Mouse (Mus musculus): ENCODE data around the gene Fkbp8. TPM values are rescaled to one million over a fixed set of nuclear protein-coding genes. Genes with fewer than 3 reads are reported as not detected.

The Fkbp8 gene
- polyA plus RNA-seq, 1 experiment, result 305 TPM

GRCm38 (mm10) chr8:70553740-70554139 is 26.2 kb downstream of the Fkbp8 start:
- TF ChIP-seq CTCF (IDR thresholded peaks at IDR 0.05; ENCODE audit: extremely low read depth, insufficient read depth, insufficient read length, insufficient replicate concordance), result no peak
- no peak for TF ChIP-seq POLR2A (IDR thresholded peaks at IDR 0.05; ENCODE audit: low read depth, low read length)
- H3K27ac ChIP-seq (ENCODE audit: insufficient read depth, low read length), result no peak overlapping the region
- peaks cover 7% of the 10 kb centered on the region; the same call in 1 of the 2 replicates for H3K4me1 ChIP-seq (ENCODE audit: control insufficient read depth, insufficient read depth, insufficient read length)
- DNase-seq (ENCODE audit: low read depth in 1 of 2, low spot score in 2 of 2), result no peak
- H3K4me3 ChIP-seq (ENCODE audit: extremely low read depth, insufficient read depth, insufficient read length), result no peak overlapping the region
- no peaks in the 10 kb centered on the region for H3K36me3 ChIP-seq (ENCODE audit: control insufficient read depth, insufficient read depth, low read length)
- H3K27me3 ChIP-seq (ENCODE audit: control insufficient read depth, insufficient read depth, low read length), result no peaks in the 10 kb centered on the region

GRCm38 (mm10) chr8:70555079-70555747 is 27.7 kb downstream of the Fkbp8 start:
- Histone ChIP-seq H3K36me3 (ENCODE audit: control insufficient read depth, insufficient read depth, low read length) (no peaks in the 10 kb centered on the region), H3K4me3 (ENCODE audit: extremely low read depth, insufficient read depth, insufficient read length) (no peak overlapping the region), H3K27me3 (ENCODE audit: control insufficient read depth, insufficient read depth, low read length) (no peaks in the 10 kb centered on the region), H3K4me1 (ENCODE audit: control insufficient read depth, insufficient read depth, insufficient read length) (peaks cover 12% of the 10 kb centered on the region; the same call in 1 of the 2 replicates), H3K27ac (ENCODE audit: insufficient read depth, low read length) (no peak overlapping the region)
- WGBS, result 47% methylated on average over 4 of the region's 4 CpGs
- no peak for TF ChIP-seq CTCF (IDR thresholded peaks at IDR 0.05; ENCODE audit: extremely low read depth, insufficient read depth, insufficient read length, insufficient replicate concordance)
- TF ChIP-seq POLR2A (IDR thresholded peaks at IDR 0.05; ENCODE audit: low read depth, low read length), result no peak
- DNase-seq (ENCODE audit: low read depth in 1 of 2, low spot score in 2 of 2), result no peak

- 13% methylated on average over 4 of the region's 4 CpGs for WGBS
- no peak overlapping the region for H3K27ac ChIP-seq (ENCODE audit: insufficient read depth, low read length)
- H3K4me3 ChIP-seq (ENCODE audit: extremely low read depth, insufficient read depth, insufficient read length), result no peak overlapping the region
- no peaks in the 10 kb centered on the region for H3K27me3 ChIP-seq (ENCODE audit: control insufficient read depth, insufficient read depth, low read length)
- H3K36me3 ChIP-seq (ENCODE audit: control insufficient read depth, insufficient read depth, low read length), result no peaks in the 10 kb centered on the region
- peak in 1 of 2 experiments; percentile 42 for DNase-seq (ENCODE audit: low read depth in 1 of 2, low spot score in 2 of 2)
- peaks cover 20% of the 10 kb centered on the region; the same call in 1 of the 2 replicates for H3K4me1 ChIP-seq (ENCODE audit: control insufficient read depth, insufficient read depth, insufficient read length)
- TF ChIP-seq CTCF (IDR thresholded peaks at IDR 0.05; ENCODE audit: extremely low read depth, insufficient read depth, insufficient read length, insufficient replicate concordance) (no peak), POLR2A (IDR thresholded peaks at IDR 0.05; ENCODE audit: low read depth, low read length) (no peak)
Observed at GRCm38 (mm10) chr8:70558334-70558733, 30.8 kb downstream of the Fkbp8 start.

GRCm38 (mm10) chr8:70558983-70559382 is 31.5 kb downstream of the Fkbp8 start:
- DNase-seq (ENCODE audit: low read depth in 1 of 2, low spot score in 2 of 2), result no peak
- Histone ChIP-seq H3K4me1 (ENCODE audit: control insufficient read depth, insufficient read depth, insufficient read length) (peaks cover 20% of the 10 kb centered on the region; the same call in 1 of the 2 replicates), H3K36me3 (ENCODE audit: control insufficient read depth, insufficient read depth, low read length) (no peaks in the 10 kb centered on the region), H3K27ac (ENCODE audit: insufficient read depth, low read length) (no peak overlapping the region), H3K4me3 (ENCODE audit: extremely low read depth, insufficient read depth, insufficient read length) (no peak overlapping the region), H3K27me3 (ENCODE audit: control insufficient read depth, insufficient read depth, low read length) (no peaks in the 10 kb centered on the region)
- WGBS, result 65% methylated on average over 3 of the region's 3 CpGs
- TF ChIP-seq CTCF (IDR thresholded peaks at IDR 0.05; ENCODE audit: extremely low read depth, insufficient read depth, insufficient read length, insufficient replicate concordance) (no peak), POLR2A (IDR thresholded peaks at IDR 0.05; ENCODE audit: low read depth, low read length) (no peak)

GRCm38 (mm10) chr8:70560096-70560495 is 32.6 kb downstream of the Fkbp8 start:
- H3K27ac ChIP-seq (ENCODE audit: insufficient read depth, low read length), result no peak overlapping the region
- peak in 1 of 2 experiments; percentile 31 for DNase-seq (ENCODE audit: low read depth in 1 of 2, low spot score in 2 of 2)
- 27% methylated on average over 2 of the region's 2 CpGs for WGBS

GRCm38 (mm10) chr8:70560564-70560963 is 33.0 kb downstream of the Fkbp8 start:
- WGBS, result 57% methylated on average over 3 of the region's 3 CpGs

More at GRCm38 (mm10) chr8:70560096-70560495, 32.6 kb downstream of the Fkbp8 start:
- TF ChIP-seq CTCF (IDR thresholded peaks at IDR 0.05; ENCODE audit: extremely low read depth, insufficient read depth, insufficient read length, insufficient replicate concordance) (peak; percentile 42; the same call in 1 of the 2 replicates), POLR2A (IDR thresholded peaks at IDR 0.05; ENCODE audit: low read depth, low read length) (no peak)
- Histone ChIP-seq H3K36me3 (ENCODE audit: control insufficient read depth, insufficient read depth, low read length) (no peaks in the 10 kb centered on the region), H3K27me3 (ENCODE audit: control insufficient read depth, insufficient read depth, low read length) (no peaks in the 10 kb centered on the region), H3K4me3 (ENCODE audit: extremely low read depth, insufficient read depth, insufficient read length) (no peak overlapping the region), H3K4me1 (ENCODE audit: control insufficient read depth, insufficient read depth, insufficient read length) (peaks cover 25% of the 10 kb centered on the region; the same call in 1 of the 2 replicates)

GRCm38 (mm10) chr8:70561357-70561756 is 33.8 kb downstream of the Fkbp8 start:
- no peaks in the 10 kb centered on the region for H3K27me3 ChIP-seq (ENCODE audit: control insufficient read depth, insufficient read depth, low read length)
- no peaks in the 10 kb centered on the region for H3K36me3 ChIP-seq (ENCODE audit: control insufficient read depth, insufficient read depth, low read length)
- WGBS, result 81% methylated on average over 4 of the region's 4 CpGs
- TF ChIP-seq POLR2A (IDR thresholded peaks at IDR 0.05; ENCODE audit: low read depth, low read length) (no peak), CTCF (IDR thresholded peaks at IDR 0.05; ENCODE audit: extremely low read depth, insufficient read depth, insufficient read length, insufficient replicate concordance) (no peak)
- DNase-seq (ENCODE audit: low read depth in 1 of 2, low spot score in 2 of 2), result no peak
- H3K4me1 ChIP-seq (ENCODE audit: control insufficient read depth, insufficient read depth, insufficient read length), result peaks cover 29% of the 10 kb centered on the region
- peak overlapping the region; percentile 47; the same call in 1 of the 2 replicates for H3K27ac ChIP-seq (ENCODE audit: insufficient read depth, low read length)
- no peak overlapping the region for H3K4me3 ChIP-seq (ENCODE audit: extremely low read depth, insufficient read depth, insufficient read length)

More at GRCm38 (mm10) chr8:70560564-70560963, 33.0 kb downstream of the Fkbp8 start:
- H3K4me3 ChIP-seq (ENCODE audit: extremely low read depth, insufficient read depth, insufficient read length), result no peak overlapping the region
- H3K27ac ChIP-seq (ENCODE audit: insufficient read depth, low read length), result peak overlapping the region; percentile 47
- H3K36me3 ChIP-seq (ENCODE audit: control insufficient read depth, insufficient read depth, low read length), result no peaks in the 10 kb centered on the region
- DNase-seq (ENCODE audit: low read depth in 1 of 2, low spot score in 2 of 2), result no peak
- H3K4me1 ChIP-seq (ENCODE audit: control insufficient read depth, insufficient read depth, insufficient read length), result peaks cover 27% of the 10 kb centered on the region
- TF ChIP-seq CTCF (IDR thresholded peaks at IDR 0.05; ENCODE audit: extremely low read depth, insufficient read depth, insufficient read length, insufficient replicate concordance), result no peak
- no peak for TF ChIP-seq POLR2A (IDR thresholded peaks at IDR 0.05; ENCODE audit: low read depth, low read length)
- H3K27me3 ChIP-seq (ENCODE audit: control insufficient read depth, insufficient read depth, low read length), result no peaks in the 10 kb centered on the region

Data from spleen, adult 2 months (tissue).